Mouse (Mus musculus) heart, adult 9 months (tissue): ENCODE measurements around the gene Agrn.

ENCODE experiments used
- DNase-seq, 2 experiments: peaks; one replicate each; pipeline ENCODE4 v3.0.0; 2022; ENCODE audit warnings: low spot score in 2 of 2

Gene Agrn

DNA sequence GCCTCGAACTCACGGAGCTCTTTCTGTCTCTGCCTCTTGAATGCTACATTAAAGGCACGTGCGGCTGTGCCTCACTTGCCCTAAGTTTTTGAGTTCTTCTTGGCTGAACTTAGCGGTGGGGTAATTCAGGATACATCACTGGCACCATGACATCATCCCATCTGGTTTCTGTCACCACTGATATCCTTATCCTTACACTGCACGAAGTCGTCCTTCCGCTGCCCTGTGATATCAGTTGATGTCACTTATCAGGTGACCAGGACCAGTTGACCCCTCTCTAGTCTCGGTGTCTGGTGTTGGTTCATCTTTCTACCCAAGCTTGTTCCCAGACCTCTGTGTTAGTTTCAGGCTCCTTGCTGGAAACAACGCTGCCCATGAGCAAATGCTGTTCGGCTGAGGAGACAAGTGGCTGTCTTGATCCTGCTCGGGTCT is 5.2 kb upstream of the Agrn start:
- DNase-seq: peak in 1 of 2 experiments; percentile 29

DNA sequence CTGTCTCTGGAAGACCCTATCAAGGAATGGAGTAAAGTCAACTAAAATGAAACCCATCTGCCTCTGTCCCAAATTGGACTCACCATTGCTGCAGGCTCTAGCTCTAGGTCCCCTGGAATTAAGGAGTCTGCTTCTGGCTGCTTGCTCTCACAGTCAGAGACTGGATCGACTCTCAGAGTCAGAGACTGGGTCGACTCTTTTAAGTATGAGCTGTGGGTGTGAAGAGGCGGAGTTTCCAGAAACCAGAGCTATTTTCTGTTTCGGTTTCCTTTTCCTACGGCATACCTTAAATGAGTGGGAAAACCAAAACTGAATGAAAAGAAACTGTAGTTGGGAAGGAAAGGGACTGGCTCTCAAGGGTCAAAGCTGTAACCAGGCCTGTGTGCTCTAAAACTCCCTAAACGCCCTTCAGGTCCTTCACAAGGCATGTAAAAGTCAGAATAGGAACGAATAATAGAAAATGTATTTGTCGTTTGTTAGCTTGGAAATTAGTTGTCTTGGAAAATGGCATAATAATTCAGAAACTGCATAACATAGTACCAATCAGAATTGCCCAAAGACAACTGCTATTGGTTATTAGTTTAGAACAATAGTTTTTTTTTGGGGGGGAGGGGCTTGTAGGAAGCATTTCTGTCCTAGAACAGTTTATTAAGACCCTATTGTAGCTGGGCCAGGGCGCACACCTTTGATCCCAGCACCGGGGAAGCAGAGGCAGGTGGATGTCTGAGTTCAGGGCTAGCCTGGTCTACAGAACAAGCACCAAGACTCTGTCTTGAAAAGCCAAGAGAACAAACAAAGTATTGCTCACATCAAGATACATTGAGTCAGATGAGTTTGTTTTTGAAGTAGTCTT is 3.6 kb upstream of the Agrn start, which contains the start of gene Isg15:
TSS of gene Isg15 (minus strand) at position 196 of the 853 bp plus-strand sequence.
- peak in 1 of 2 experiments; percentile 50 for DNase-seq

DNA sequence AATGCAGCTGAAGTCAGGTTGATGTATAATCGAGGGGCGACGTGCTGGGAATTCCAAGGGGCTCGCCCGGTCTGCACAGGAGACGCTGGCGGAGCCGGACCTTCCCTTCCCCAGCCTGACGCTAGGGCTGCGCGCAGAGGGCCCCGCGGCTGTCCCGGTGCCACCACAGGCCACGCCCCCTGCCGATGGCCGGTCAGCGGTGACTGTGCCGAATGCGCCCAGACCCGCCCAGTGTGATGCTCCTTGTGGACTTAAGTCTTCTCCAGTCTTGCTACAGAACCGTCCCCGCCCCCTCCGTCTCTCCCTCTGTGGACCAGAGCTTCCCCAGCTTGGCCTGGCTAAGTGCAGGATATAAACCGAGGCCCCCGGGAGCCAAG is 529 bp upstream of the Agrn start:
- peak; percentile 89 to 90 for DNase-seq

DNA sequence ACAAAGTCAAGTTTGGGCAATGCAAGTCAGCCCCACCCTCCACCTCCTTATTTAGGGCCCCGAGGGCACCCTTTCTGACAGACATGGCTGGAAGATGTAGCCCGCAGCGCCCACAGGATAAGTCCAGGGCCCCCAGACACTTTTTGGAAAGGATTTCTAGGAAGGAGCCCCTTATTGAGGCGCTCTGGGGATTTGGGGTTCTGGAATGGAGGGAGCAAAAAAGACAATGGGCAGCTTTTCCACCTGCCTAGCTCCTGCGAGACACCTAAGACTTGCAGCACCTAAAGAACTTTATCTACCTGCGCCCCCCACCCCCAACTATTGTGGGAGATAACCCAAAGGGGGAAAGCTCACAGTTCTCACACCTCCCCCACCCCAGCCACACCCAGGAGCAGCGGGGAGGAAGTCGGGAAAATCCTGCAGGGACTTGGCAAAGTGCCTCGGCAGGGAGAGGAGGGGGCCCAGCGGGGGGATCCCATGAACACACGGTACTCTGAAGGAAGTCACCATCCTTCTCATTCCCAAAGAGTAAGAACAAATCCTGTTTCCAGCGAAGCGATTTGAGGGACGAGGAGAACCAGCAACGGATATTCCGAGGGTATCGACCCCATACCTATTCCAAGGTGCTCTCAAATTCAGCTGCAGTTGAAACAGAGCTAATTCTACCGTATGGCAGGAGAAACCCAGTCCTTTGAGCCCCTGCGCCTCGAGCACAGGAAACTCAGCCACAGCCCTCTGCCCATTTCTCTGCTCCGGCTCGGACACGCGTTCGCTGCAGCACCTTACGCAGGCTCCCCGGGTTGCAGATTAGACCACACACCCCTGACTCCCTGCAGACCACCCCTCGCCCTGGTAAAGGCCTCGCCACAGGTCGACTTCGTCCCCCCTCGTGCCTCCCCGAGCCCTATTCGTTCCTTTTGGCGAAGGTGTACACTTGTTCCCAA is 1.1 kb downstream of the Agrn start:
- DNase-seq: peak in 1 of 2 experiments; percentile 52

DNA sequence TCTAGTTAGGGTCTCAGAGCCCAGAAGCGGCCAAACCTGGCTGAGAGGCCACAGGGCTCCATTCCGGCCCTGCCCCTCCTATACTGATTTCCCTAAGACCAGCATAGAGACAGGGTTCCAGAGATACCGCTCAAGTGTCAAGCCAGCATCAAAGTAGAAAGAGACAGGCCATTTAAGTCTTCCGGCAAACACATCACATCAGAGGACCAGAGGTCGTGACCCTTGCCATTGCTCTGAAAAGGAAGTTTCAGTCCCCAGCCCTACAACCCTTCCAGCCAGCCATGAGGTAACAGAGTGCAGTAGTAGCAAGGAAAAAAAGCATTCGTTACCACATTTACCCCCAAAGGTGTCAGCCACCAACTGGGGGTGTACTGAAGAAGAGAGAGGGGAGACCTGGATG is 2.9 kb downstream of the Agrn start:
- DNase-seq: no peak

DNA sequence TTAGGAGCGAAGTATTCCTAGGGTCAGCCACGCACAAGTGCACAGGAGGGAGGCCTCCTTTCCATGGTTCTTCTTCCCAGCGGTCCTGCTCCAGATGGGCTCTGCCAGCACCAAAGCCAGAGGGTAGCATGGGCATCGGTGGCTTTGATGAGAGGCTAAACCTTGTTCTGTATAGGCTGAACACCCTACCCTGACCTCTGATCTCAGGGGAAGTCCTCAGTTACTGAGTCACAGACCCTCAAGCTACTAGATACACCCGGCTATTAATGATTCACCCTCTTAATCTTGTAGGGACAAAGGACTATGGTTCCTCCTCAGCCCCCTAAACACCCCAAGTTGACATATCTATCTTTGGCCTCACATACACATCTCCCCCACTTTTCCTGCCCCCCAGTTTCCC is 3.4 kb downstream of the Agrn start:
- no peak for DNase-seq

DNA sequence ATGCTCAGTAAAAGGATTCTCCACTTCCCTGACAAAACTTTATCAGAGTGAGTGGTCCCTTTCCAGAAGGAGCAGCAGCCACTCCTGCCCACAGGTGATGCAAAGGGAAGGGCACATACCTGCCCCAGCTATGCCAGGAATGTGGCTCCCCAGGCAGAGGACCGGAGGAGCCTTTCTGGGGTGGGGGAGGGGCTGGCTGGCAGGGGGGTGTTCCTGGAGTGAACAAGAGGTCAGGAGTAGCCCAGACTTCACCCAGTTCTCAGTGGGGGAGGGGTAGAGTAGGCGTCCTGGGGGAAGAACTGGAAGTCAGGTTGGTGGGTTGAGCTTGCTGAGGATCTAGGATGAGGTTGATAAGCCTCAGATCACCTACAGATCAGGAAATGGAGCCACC is 4.1 kb downstream of the Agrn start:
- no peak for DNase-seq

DNA sequence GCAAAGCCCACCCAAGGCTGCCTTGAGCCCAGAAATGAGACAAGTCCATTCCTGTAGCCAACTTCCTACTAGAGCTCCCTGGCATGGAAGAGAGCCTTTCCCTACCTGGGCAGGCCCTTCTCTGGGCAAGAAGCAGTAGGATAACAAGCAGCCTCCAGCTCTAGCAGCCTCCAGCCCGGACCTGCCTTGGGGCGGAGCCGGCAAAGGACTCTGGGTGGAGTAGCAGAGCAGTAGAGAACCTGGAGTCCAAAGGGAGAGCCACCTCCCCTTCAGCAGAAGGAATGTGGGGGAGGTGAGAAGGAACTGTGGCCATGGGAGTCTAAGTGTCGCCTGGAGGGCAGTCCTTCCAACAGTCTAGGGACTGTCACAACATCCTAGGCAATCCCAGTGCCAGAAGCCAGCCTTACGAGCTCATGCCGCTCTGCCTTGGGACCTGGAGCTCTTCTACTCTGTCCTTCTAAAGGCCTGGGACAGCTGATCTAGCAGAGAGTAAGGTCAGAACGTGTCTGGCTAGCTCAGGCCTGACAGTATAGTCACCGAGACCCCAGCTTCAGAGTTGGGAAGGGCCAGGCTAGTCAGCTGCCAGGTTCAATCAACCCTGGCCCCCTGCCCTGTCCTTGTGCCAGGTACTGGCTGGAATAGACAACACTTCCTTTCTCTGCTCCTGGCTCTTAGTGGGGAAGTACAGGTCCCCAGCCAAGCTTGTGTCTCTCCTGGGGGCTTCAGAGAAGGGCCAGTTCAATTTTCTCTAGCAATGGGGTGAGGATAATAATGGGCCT is 4.7 kb downstream of the Agrn start:
- no peak for DNase-seq

DNA sequence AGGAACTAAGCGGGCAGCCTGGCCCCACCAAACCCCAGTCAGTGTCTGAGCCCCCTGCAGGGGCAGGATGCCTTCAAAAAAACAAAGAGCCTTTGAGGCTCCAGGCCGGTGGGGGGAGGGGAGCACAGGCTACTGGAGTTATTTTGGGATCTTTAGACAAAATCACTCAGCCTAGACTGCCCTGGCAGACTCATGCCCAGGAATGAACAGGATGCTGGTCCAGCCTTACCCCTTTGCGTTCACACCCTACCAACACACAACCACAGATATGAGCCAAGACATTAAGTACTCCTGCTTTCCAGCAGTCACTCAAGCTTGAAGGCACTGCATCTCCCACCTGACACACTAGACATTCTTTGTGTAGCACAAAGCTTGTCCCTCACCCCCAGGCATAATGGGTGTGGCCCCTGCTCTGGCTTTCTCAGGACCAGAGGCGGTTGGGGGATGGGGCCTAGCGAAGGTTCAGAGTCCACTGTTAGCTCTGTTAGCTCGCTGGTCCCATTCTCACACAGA is 8.4 kb downstream of the Agrn start:
- DNase-seq: no peak

DNA sequence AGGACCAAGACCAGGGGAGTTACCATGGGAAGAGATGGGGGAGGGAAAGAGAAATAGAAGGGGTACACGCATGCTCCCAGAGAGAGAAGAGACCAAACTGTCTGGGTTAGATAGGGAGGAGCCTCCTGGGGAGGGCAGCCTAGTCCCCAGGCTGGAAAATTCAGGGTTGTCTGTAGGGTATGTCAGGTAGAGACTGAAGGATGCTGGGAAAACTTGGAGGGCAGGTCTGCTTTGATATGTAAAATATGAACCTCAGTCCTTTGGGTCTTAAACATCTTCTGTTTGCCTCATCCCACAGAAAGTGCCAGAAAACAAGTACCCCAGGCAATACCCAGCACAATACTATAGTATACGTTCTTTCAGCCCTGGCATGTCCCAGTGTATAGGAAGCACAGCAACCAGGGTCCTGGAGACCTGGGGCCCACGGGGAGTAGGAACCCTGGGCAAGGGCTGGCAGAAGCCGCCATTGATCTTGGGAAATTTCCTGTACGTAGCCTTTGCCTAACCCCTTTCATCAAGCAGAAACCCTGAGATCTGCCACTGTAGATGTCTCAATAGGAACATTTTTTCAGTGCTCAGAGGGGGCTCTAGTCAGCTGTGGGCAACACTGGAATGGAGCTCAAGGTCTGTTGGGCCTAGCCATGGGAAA is 9.0 kb downstream of the Agrn start:
- no peak for DNase-seq

DNA sequence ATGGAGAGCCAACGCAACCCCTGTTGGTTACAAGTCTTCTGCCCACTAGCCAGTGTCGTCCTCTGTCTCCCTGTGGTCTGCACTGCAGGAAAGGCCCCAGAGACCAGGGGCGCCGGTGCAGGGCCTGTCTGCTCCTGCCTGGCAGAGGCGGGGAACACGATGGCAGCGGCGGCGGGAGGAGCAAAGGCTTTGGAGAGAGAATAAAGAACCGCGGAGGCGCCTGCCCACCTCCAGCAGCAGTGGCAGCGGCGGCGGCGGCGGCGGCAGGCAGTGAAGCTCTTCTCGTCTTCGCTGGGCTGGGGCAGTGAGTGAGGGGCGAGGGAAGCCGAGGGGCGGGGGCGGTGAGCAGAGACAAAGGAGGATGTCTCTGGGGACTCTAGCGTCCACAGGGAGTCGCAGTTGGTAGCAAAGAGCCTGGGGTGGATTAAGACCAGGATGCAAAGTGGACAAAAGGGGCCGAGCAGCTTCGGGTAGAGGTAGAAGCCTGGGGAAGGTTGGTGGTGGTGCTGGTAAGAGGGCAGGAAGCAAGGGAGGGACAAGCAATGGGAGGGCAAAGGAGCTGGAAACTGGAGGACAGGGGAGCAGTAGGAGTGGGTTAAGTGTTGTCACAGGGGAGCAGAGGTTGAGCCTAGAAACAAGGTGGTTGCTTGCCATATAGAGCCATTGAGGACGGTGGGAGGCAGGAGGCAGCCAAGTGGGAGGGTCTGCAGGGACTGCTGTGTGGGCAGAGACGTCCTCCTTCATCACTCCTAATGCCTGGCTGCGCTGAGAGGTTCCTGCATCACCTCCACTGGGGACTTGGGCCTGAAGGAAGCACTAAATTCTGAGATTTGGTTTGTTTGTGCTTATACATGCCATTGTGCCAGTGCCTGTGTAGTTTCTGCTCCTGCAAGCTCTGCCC is 11.1 kb downstream of the Agrn start:
- DNase-seq: no peak

DNA sequence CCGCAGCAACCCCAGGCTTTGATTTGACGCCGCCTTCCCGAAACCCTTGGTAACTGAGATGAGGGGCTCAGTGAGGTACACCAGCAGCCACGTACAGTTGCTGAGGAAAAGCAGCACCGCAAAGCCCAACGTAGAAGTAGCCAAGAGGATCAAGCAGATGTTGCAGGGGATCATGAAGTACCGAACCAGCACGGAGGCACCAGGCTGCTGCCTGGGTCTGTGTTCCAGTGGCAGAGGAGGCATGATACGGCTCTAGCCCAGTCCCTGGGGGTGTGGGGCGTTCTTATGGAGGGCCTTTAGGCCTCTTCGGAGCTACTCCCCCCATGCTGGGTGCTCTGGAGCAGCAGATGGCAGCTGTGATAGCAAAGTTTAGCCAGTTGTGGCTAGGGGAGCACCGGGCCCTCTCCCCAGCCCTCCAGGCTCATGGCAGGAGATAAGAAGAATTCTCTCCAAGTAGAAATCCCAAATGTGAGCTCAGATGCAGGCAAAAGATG is 11.8 kb downstream of the Agrn start:
- DNase-seq: no peak

DNA sequence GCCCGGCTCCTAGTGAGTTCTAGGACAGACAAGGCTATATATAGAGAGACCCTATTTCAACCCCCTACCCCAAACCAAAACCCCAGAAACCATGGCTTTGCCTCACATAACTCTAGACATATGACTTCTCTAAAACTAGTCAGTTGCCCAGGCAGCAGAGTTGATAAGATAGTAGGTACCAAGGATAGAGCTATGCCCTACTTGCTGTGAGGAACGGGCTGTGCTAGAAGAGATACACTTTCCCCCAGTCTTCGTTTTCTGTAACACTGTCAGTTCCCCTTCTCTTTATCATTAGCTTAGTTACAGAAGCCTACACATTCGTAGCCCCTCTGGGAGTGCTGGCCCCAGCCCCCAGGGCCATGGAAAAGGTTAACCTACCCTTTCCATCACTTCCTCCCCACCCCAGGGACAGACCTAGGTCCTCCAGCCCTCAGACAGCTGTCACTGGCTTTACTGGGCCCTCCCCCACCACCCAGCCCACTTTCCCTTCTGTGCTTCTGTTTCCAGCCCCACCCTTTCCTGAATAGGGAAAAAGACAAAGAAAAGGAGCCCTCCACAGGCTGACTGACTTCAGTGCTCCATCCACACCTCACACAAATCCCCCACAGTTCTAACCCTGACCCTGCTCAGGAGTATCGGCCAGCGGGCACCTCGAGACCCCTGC is 12.9 kb downstream of the Agrn start:
- DNase-seq: no peak

DNA sequence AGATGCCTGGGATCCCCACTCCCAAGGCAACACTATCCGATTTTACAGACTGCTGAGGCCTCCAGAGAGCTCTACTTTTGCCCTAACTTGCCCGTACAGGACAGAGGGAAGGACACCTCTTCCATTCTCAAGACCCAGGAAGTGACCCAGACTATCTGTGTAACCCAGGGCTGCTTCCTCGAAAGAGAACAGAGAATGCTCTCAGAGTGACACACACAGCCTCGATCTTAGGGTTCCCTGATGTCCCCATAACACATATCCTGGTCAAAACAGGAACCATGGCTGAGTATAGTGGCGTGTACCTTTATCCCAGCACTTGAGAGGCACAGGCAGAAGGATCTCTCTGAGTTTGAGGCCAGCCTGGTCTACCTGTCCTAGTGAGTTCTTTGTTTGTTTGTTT is 13.5 kb downstream of the Agrn start:
- no peak for DNase-seq

DNA sequence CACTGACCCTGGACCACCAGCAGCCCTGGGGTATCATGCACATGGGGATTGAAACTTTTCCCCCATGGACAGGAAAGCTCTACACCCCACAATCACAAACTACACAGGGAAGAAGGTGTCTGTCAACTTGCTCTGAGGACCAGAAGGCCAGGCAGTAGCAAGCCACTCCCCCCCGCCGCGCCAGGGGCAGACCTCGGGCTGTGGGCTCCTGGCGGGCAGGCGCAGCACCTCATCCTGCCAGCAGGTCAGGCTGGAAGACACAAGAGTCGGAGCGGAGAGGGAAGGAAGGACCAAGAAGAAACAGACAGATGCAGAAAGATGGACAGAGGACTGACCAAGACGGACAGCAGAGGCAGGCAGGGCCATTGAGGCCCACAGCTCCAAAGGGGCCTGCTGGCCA is 19.7 kb downstream of the Agrn start:
- no peak for DNase-seq

DNA sequence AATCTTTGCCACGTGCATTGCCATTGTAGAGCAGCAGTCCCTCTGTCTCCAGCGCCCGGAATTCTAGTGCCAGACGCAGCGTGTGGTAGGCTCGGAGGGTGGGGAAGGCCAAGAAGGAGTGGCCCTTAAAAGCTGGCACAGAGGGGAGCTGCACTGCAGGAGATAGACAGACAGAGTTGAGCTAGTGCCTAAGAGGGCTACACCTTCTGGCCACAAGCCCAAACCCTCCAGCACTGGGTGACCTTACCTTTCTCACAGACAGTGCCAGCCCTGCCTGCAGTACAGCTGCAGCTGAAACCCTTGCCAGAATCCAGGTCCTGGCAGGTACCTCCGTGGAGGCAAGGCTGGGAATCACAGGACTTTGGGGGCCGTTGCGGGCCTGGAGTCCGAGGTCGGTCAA is 25.5 kb downstream of the Agrn start:
- peak; percentile 77 to 78 for DNase-seq

DNA sequence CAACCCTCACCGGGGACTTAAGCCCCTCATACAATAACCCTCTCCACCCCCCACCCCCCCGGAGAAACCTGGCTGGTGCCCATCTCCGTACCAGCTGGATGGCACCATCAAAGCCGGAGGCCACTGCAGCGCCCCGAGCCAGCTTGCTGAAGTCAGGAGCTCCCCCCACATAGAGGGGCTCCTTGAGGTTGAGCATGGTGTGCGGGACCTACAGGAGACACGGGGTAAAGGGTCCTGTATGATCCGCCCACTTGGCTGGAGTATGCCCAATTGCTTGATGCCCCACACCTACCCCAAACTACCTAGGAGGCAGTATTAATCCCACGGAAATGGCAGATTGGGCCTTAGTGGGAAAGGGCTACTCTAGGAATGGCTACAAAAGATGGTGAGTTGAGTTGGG is 28.2 kb downstream of the Agrn start:
- DNase-seq: no peak

DNA sequence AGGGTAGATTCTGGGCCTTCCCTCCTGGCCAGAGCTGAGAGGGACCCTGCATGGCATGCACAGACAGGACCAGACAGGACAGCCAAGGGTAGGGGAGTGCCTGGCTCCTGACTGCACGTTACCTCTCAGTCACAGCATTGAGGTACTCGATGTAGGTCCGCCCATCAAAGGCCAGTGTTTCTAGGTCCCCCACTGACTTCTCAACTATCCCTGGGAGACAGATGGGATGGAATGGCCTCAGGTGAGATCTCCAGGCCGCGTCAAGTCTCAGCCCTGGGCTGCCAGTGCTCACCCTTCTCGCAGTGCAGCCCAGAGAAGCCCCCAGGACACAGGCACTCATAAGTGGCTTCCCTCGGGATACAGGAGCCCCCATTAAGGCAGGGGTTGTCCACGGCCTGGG is 28.7 kb downstream of the Agrn start:
- no peak for DNase-seq

DNA sequence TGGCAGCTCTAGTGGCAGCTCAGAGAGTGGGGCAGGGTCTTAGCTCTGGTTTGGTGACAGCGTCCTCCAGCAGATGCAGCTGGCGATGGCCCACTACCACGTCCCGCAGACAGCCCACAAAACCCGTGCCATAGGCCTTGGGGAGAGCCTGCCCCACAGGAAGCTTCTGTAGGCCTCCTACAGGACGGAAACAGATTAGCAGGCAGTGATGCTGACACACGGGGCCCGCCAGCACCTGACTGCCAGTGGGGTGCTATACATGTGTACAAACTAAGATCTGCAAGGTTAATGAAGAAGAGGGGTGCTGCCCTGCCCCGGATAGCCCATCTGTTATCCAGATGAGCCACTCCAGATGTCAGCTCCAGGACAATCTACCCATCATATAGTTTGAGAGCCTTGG is 30.8 kb downstream of the Agrn start:
- DNase-seq: no peak
